Mouse (Mus musculus) thymus, adult 2 months (tissue): ENCODE results near the gene Rsbn1l. TPM values are rescaled to one million over a fixed set of nuclear protein-coding genes. Genes with fewer than 3 reads are reported as not detected.

Experiments used
- DNase-seq: peaks from one replicate; pipeline ENCODE4 v3.0.0; 2021
- H3K27ac ChIP-seq: fragments of 200-500 bp; 2 replicates; pipeline ENCODE4 v1.5.1; 2012; ENCODE audit warnings: low read length, control low read depth; ENCODE audit not compliant: control insufficient read depth, insufficient read depth
- H3K27me3 ChIP-seq: fragments of 200-500 bp; 2 replicates; pipeline ENCODE4 v1.6.1; 2012; ENCODE audit warnings: mild to moderate bottlenecking, low read length, moderate library complexity, mixed read lengths; ENCODE audit not compliant: control insufficient read depth, insufficient read depth
- H3K36me3 ChIP-seq: fragments of 200-500 bp; 2 replicates; pipeline ENCODE4 v1.6.1; 2012; ENCODE audit warnings: mild to moderate bottlenecking, low read length, moderate library complexity; ENCODE audit not compliant: control insufficient read depth, insufficient read depth
- H3K4me1 ChIP-seq: fragments of 200-500 bp; replicated peaks from 2 replicates; pipeline ENCODE4 v1.6.1; 2012; ENCODE audit warnings: low read length; ENCODE audit not compliant: control insufficient read depth, insufficient read depth
- H3K4me3 ChIP-seq: fragments of 200-500 bp; 2 replicates; pipeline ENCODE4 v1.5.1; 2012; ENCODE audit warnings: mild to moderate bottlenecking, low read length, control low read depth, moderate library complexity; ENCODE audit not compliant: control insufficient read depth, insufficient read depth
- CTCF ChIP-seq: fragments of 200-500 bp; IDR thresholded peaks from 2 replicates; pipeline ENCODE4 v1.5.1; 2012; ENCODE audit warnings: mild to moderate bottlenecking, control low read depth, low read length, moderate library complexity, borderline replicate concordance; ENCODE audit not compliant: control insufficient read depth, poor library complexity, insufficient read depth; ENCODE audit errors: extremely low read depth
- POLR2A ChIP-seq: fragments of 200-500 bp; IDR thresholded peaks from 2 replicates; pipeline ENCODE4 v1.6.1; 2012; ENCODE audit warnings: mild to moderate bottlenecking, low read length, control low read depth, moderate library complexity; ENCODE audit not compliant: control insufficient read depth, poor library complexity, insufficient read depth; ENCODE audit errors: extremely low read depth
- WGBS: fragments of 180-500 bp; shearing (Covaris S2); methylation state at CpG from one replicate; pipeline ENCODE4 v1.1.7; 2018; 5-methylcytosine and 5-hydroxymethylcytosine counted together
- polyA plus RNA-seq: library from polyadenylated mRNA; depleted of rRNA; stranded (reverse); fragments of >200 nt; gene quantifications from 2 replicates; pipeline ENCODE4 v1.2.3, GENCODE M21; 2012

Rsbn1l gene
- polyA plus RNA-seq, 1 experiment, result 15.0 TPM

DNA sequence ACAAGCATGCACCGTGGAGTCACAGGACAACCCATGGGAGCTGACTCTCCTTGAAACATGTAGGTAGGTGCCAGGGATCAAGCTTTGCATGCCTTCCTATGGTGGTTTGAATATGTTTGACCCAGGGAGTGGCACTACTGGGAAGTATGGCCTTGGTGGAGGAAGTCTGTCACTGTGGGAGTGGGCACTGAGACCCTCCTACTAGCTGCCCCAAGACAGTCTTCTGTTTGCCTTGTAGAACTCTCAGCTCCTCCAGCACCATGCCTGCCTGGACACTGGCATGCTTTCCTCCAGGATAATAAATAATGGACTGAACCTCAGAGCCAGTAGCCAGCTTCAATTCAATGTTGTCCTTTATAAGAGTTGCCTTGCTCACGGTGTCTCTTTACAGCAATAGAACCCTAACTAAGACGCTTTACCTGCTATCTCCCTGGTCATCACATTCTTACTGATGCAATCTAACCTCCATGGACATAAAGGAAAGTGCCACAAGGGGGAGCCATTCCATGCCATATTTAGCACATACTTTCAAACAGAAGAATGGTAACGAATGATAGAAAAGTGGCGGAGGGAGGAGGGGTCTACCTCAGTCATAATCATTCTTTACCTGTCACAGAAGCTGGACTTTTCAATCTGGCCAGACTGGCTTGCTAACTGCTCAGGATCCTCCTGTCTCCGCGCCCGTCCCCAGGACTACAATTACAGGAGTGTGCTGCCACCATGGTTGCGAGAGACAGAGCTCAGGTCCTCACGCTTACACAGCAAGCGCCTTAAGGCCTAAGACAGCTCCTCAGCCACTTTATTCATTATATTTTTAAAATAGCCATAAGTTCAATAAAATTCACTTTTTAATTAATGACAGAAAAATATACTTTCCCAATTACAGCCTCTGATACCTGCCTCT, 42.6 kb downstream of the Rsbn1l start:
- DNase-seq, result peak; percentile 69
- no peak overlapping the region for H3K27ac ChIP-seq
- H3K36me3 ChIP-seq, result no peaks in the 10 kb centered on the region
- 81% methylated on average over 11 of the region's 11 CpGs for WGBS
- no peaks in the 10 kb centered on the region for H3K4me1 ChIP-seq
- TF ChIP-seq CTCF, result no peak
- TF ChIP-seq POLR2A, result no peak
- no peak overlapping the region for H3K4me3 ChIP-seq
- H3K27me3 ChIP-seq, result no peaks in the 10 kb centered on the region

GRCm38 (mm10) chr5:20911741-20912140, 44.5 kb downstream of the Rsbn1l start:
- DNase-seq, result peak; percentile 29
- Histone ChIP-seq H3K27me3 (no peaks in the 10 kb centered on the region), H3K4me3 (no peak overlapping the region), H3K27ac (no peak overlapping the region), H3K36me3 (peaks cover 13% of the 10 kb centered on the region), H3K4me1 (no peaks in the 10 kb centered on the region)
- 15% methylated on average over 2 of the region's 2 CpGs for WGBS
- no peak for TF ChIP-seq POLR2A
- no peak for TF ChIP-seq CTCF

DNA sequence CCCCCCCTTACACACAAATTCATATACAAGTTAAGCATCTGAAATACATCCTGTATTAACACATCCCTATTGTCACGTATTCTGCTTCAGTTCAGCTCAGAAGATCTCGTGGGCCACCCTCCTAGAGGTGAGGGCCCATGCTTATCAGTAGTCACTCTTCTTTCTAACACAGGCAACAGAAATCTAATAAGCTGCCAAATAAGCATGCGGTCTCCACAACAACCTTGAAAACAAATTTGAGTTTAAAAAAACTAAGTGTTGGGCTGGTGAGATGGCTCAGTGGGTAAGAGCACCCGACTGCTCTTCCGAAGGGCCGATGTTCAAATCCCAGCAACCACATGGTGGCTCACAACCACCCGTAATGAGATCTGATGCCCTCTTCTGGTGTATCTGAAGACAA, 50.0 kb downstream of the Rsbn1l start:
- no peak for DNase-seq
- no peaks in the 10 kb centered on the region for H3K27me3 ChIP-seq
- TF ChIP-seq POLR2A (no peak), CTCF (no peak)
- H3K27ac ChIP-seq, result no peak overlapping the region
- peaks cover 44% of the 10 kb centered on the region for H3K36me3 ChIP-seq
- no peaks in the 10 kb centered on the region for H3K4me1 ChIP-seq
- 96% methylated on average over 7 of the region's 7 CpGs for WGBS
- no peak overlapping the region for H3K4me3 ChIP-seq

DNA sequence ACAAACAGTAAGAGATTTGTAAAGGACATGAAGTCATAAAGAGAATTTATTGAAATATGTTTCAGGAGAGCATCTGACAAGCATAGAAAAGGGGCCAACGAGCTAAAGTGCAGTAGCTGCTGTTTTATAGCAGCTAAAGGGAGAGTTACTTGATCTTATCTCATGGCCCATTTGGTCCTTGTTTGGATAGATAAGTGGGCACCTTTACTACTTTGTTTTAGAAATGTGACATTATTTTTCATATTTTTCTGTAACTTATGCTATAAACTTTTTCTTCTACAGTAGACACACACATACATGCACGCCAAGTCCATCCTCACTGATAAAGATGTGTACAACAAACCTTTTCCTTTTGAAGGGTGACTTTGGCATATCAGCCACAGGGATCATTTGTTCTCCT, 50.8 kb downstream of the Rsbn1l start:
- Histone ChIP-seq H3K36me3 (peaks cover 46% of the 10 kb centered on the region), H3K27ac (no peak overlapping the region), H3K27me3 (no peaks in the 10 kb centered on the region), H3K4me3 (no peak overlapping the region), H3K4me1 (no peaks in the 10 kb centered on the region)
- TF ChIP-seq CTCF (no peak), POLR2A (no peak)
- DNase-seq, result no peak
- WGBS, result 89% methylated on average over 2 of the region's 2 CpGs

- TF ChIP-seq POLR2A, result no peak
- TF ChIP-seq CTCF, result no peak
- Histone ChIP-seq H3K36me3 (peaks cover 50% of the 10 kb centered on the region), H3K4me3 (no peak overlapping the region), H3K27me3 (no peaks in the 10 kb centered on the region), H3K27ac (no peak overlapping the region), H3K4me1 (no peaks in the 10 kb centered on the region)
- WGBS, result 94% methylated on average over 2 of the region's 2 CpGs
- no peak for DNase-seq
Observed at GRCm38 (mm10) chr5:20904647-20905046, 51.6 kb downstream of the Rsbn1l start.

- 66% methylated on average over 2 of the region's 2 CpGs for WGBS
- no peaks in the 10 kb centered on the region for H3K4me1 ChIP-seq
Observed at GRCm38 (mm10) chr5:20897446-20898167, 58.6 kb downstream of the Rsbn1l start.

More at GRCm38 (mm10) chr5:20897446-20898167, 58.6 kb downstream of the Rsbn1l start:
- Histone ChIP-seq H3K36me3 (peaks cover 42% of the 10 kb centered on the region), H3K27ac (no peak overlapping the region), H3K27me3 (no peaks in the 10 kb centered on the region), H3K4me3 (no peak overlapping the region)
- no peak for DNase-seq
- TF ChIP-seq CTCF, result no peak
- TF ChIP-seq POLR2A, result no peak
